Mouse (Mus musculus) spleen, adult 2 months (tissue): Measurements from ENCODE around the gene Slc1a6. TPM values are rescaled to one million over a fixed set of nuclear protein-coding genes. Genes with fewer than 3 reads are reported as not detected.
A peak's percentile ranks its signal among the peaks of the same experiment; 100 is the strongest.

Source experiments
- DNase-seq, 2 experiments: peaks; one replicate each; pipeline versions ENCODE4 v3.0.0 to v3.0.0-alpha.2; 2012 to 2021; ENCODE audit warnings: low spot score in 2 of 2, low read depth in 1 of 2
- H3K27ac ChIP-seq: fragments of 200-500 bp; 2 replicates; pipeline ENCODE4 v1.5.1; 2012; ENCODE audit warnings: low read length, inconsistent platforms; ENCODE audit not compliant: insufficient read depth
- H3K27me3 ChIP-seq: fragments of 200-500 bp; 2 replicates; pipeline ENCODE4 v1.6.1; 2012; ENCODE audit warnings: mild to moderate bottlenecking, moderate library complexity, low read length, inconsistent platforms; ENCODE audit not compliant: control insufficient read depth, insufficient read depth
- H3K36me3 ChIP-seq: fragments of 200-500 bp; 2 replicates; pipeline ENCODE4 v1.6.1; 2012; ENCODE audit warnings: mild to moderate bottlenecking, low read length, inconsistent platforms; ENCODE audit not compliant: control insufficient read depth, insufficient read depth
- H3K4me1 ChIP-seq: fragments of 200-500 bp; 2 replicates; pipeline ENCODE4 v1.6.1; 2011; ENCODE audit warnings: inconsistent platforms; ENCODE audit not compliant: control insufficient read depth, insufficient read depth, insufficient read length
- H3K4me3 ChIP-seq: fragments of 200-500 bp; 2 replicates; pipeline ENCODE4 v1.5.1; 2011; ENCODE audit warnings: mild to moderate bottlenecking, inconsistent platforms; ENCODE audit not compliant: insufficient read depth, insufficient read length; ENCODE audit errors: extremely low read depth
- CTCF ChIP-seq: fragments of 200-500 bp; IDR thresholded peaks from 2 replicates; pipeline ENCODE4 v1.5.1; 2011; ENCODE audit warnings: mild to moderate bottlenecking, inconsistent platforms; ENCODE audit not compliant: insufficient read depth, insufficient read length, insufficient replicate concordance; ENCODE audit errors: extremely low read depth
- POLR2A ChIP-seq: fragments of 200-500 bp; IDR thresholded peaks from 2 replicates; pipeline ENCODE4 v1.6.1; 2011; ENCODE audit warnings: low read depth, low read length, inconsistent platforms
- WGBS: fragments of 180-500 bp; shearing (Covaris S2); methylation state at CpG from one replicate; pipeline ENCODE4 v1.1.7; 2018; 5-methylcytosine and 5-hydroxymethylcytosine counted together
- polyA plus RNA-seq: library from polyadenylated mRNA; depleted of rRNA; stranded (reverse); fragments of >200 nt; gene quantifications from 2 replicates; pipeline ENCODE4 v1.2.3, GENCODE M21; 2012

Gene Slc1a6
- polyA plus RNA-seq, 1 experiment = 0.05 TPM

DNA sequence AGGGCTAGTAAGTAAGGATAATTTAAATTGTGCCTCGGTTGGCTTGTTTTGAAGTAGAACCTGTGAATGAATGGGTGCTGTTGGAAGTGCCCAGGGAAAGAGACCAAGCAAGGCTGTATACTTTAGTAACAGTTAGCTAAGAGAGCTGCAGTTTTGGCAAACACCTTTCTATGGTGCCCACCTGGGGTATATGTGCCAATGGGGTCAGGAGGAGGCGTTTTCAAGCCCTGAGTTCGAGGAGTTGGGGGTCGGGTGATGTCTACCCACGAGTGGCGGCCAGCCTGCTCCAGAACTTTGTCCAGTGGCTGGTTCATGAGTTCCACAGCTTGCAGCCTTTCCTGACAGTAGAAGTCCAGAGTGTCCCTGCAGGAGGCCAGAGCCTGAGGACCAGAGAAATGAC is 31.4 kb upstream of the Slc1a6 start:
- no peaks in the 10 kb centered on the region for H3K36me3 ChIP-seq
- WGBS = 87% methylated on average over 6 of the region's 6 CpGs
- peaks cover 3% of the 10 kb centered on the region; the same call in 1 of the 2 replicates for H3K4me1 ChIP-seq

GRCm38 (mm10) chr10:78752452-78753191 is 27.7 kb upstream of the Slc1a6 start, which contains the start of gene Ccdc105:
Gene Ccdc105, minus strand, starts transcription at chr10:78753065.
- no peak for DNase-seq

More for the DNA sequence above, 31.4 kb upstream of the Slc1a6 start:
- Histone ChIP-seq H3K4me3 (no peak overlapping the region), H3K27ac (no peak overlapping the region), H3K27me3 (no peaks in the 10 kb centered on the region)
- TF ChIP-seq CTCF = no peak
- no peak for TF ChIP-seq POLR2A
- no peak for DNase-seq

GRCm38 (mm10) chr10:78756021-78756420 is 24.3 kb upstream of the Slc1a6 start:
- H3K27me3 ChIP-seq = no peaks in the 10 kb centered on the region
- H3K4me1 ChIP-seq = peaks cover 3% of the 10 kb centered on the region; the same call in 1 of the 2 replicates
- 40% methylated on average over 6 of the region's 6 CpGs for WGBS
- H3K36me3 ChIP-seq = no peaks in the 10 kb centered on the region
- no peak overlapping the region for H3K4me3 ChIP-seq
- no peak overlapping the region for H3K27ac ChIP-seq
- TF ChIP-seq CTCF (peak; percentile 55; the same call in 1 of the 2 replicates), POLR2A (no peak)
- peak in 1 of 2 experiments; percentile 20 for DNase-seq

More at GRCm38 (mm10) chr10:78752452-78753191, 27.7 kb upstream of the Slc1a6 start, which contains the start of gene Ccdc105:
- Histone ChIP-seq H3K27me3 (no peaks in the 10 kb centered on the region), H3K4me3 (no peak within 1 kb of the TSS), H3K36me3 (no peaks in the 10 kb centered on the region), H3K27ac (no peak within 1 kb of the TSS), H3K4me1 (peaks cover 3% of the 10 kb centered on the region; the same call in 1 of the 2 replicates)
- 4% methylated on average over 61 of the region's 61 CpGs for WGBS
- TF ChIP-seq CTCF = no peak
- no peak for TF ChIP-seq POLR2A

GRCm38 (mm10) chr10:78765570-78765969 is 14.7 kb upstream of the Slc1a6 start:
- Histone ChIP-seq H3K36me3 (no peaks in the 10 kb centered on the region), H3K27me3 (no peaks in the 10 kb centered on the region), H3K27ac (no peak overlapping the region), H3K4me3 (no peak overlapping the region), H3K4me1 (no peaks in the 10 kb centered on the region)
- DNase-seq = no peak
- TF ChIP-seq CTCF (no peak), POLR2A (no peak)
- 88% methylated on average over 1 of the region's 1 CpGs for WGBS

DNA sequence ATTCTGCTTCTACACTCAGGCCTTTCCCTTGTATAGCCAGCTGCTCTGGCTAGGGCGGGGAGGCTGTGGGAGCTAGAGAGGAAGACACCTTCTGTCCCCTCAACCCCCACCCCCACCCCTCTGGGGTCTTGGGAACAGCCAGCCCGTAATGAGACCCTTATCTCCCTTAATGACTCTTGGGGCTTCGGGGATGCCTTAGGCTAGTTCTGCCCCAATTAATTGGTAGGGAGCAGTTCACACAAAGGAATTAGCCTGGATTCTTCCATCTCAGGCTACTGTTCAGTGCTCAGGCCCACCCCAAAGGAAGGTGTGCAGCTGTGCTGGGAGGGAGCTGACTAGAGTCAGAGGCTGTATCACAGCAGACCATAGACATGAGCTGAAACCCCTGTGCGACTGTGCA is 4.5 kb upstream of the Slc1a6 start:
- no peaks in the 10 kb centered on the region; the same call in 1 of the 2 replicates for H3K4me1 ChIP-seq
- H3K36me3 ChIP-seq = no peaks in the 10 kb centered on the region
- H3K27me3 ChIP-seq = peaks cover 6% of the 10 kb centered on the region
- WGBS = 70% methylated on average over 4 of the region's 4 CpGs
- no peak overlapping the region for H3K27ac ChIP-seq
- DNase-seq = no peak
- TF ChIP-seq CTCF = no peak
- TF ChIP-seq POLR2A = no peak
- H3K4me3 ChIP-seq = no peak overlapping the region

DNA sequence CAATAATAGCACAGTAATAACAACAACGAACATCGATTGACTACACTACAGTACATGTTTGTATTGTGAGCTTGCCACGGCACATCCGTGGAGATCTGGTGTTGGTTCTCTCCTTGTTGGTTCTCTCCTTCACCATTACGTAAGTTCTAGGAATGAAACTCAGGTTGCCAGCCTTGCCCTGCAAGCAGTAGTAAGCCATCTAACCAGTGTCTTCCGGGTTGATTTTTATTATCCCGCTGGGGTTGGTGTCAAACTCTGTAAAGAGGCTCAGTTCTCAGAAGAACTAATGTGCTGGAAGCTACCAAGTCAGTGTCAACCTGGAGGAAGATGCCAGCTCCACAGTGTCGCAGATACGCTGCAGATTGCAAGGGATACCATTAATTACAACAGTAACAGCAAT is 769 bp upstream of the Slc1a6 start:
- Histone ChIP-seq H3K4me1 (no peaks in the 10 kb centered on the region; the same call in 1 of the 2 replicates), H3K36me3 (no peaks in the 10 kb centered on the region), H3K27me3 (peaks cover 6% of the 10 kb centered on the region), H3K27ac (no peak overlapping the region), H3K4me3 (no peak overlapping the region)
- TF ChIP-seq CTCF (no peak), POLR2A (no peak)
- no peak for DNase-seq
- WGBS = 55% methylated on average over 9 of the region's 9 CpGs
